Mouse (Mus musculus): ENCODE results near the gene Nfkbil1. TPM values are rescaled to one million over a fixed set of nuclear protein-coding genes. Genes with fewer than 3 reads are reported as not detected.

The Nfkbil1 gene
- polyA plus RNA-seq, 1 experiment from 2014 or later = 16.8 TPM

DNA sequence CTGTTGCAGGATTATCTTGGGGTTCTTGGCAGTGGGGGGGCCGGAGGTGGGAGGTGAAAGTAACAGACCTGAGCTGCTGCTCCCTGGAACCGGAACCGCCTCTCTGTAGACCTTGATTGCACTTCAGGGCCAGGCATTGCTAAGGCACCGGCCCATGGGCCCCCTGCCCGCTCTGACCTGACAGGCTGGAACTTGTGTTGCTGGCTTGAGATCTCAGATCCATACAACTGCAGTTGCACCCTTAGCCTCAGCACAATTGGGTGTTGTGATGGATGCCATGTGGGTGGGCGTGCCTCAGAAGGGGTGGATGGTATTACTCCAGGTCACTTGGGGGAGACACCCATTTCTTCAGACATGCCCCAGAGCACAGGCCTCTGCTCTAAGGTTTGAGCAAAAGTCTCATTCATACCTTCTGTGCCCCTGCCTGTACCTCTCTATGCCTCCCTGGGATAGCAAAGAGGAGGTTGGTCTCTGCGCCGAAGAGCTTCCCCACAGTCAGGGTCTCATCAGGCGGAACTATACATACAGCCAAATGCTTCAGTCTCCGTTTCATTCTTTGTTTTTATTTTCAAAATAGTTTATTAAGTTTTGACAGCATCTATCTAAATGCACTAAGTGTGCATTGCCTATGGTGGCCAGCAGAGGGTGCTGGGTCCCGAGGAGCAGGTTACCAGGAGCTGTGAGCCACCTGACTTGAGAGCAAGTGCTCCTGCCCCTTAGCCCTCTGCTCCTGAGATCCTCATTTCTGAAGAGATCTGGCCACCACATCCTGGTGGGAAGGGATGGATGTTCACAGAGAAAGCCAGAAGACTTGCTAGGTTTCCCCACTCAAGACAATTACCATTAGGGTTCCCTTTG, 18.9 kb upstream of the Nfkbil1 start:
- peak; percentile 68 for DNase-seq (ENCODE audit: low spot score)

- DNase-seq (ENCODE audit: low spot score) = no peak
Observed at GRCm38 (mm10) chr17:35253293-35254093, 17.9 kb upstream of the Nfkbil1 start.

GRCm38 (mm10) chr17:35252619-35253292, 17.2 kb upstream of the Nfkbil1 start:
- DNase-seq (ENCODE audit: low spot score) = no peak

DNA sequence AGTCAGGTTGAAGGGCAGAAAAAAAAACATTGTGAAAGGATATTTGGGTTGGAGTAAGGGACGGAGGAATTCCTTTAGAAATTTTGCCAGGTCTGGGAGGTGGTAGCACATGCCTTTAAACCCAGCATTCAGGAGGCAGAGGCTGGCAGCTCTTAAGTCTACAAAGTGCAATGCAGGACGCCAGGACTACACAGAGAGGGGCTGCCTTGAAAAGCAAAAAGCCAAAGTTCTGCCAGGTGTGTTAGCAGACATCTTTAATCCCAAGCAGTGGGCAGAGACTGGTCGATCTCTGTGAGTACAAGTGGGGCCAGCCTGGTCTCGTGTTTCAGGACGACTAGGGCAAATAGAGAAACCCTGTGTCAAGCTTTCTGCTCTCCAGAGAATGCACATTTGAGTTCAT, 16.4 kb upstream of the Nfkbil1 start:
- no peak for DNase-seq (ENCODE audit: low spot score)

- DNase-seq (ENCODE audit: low spot score) = no peak
Observed at GRCm38 (mm10) chr17:35251162-35251719, 15.6 kb upstream of the Nfkbil1 start.

- DNase-seq (ENCODE audit: low spot score) = no peak
Observed at GRCm38 (mm10) chr17:35250348-35251120, 14.9 kb upstream of the Nfkbil1 start.

DNA sequence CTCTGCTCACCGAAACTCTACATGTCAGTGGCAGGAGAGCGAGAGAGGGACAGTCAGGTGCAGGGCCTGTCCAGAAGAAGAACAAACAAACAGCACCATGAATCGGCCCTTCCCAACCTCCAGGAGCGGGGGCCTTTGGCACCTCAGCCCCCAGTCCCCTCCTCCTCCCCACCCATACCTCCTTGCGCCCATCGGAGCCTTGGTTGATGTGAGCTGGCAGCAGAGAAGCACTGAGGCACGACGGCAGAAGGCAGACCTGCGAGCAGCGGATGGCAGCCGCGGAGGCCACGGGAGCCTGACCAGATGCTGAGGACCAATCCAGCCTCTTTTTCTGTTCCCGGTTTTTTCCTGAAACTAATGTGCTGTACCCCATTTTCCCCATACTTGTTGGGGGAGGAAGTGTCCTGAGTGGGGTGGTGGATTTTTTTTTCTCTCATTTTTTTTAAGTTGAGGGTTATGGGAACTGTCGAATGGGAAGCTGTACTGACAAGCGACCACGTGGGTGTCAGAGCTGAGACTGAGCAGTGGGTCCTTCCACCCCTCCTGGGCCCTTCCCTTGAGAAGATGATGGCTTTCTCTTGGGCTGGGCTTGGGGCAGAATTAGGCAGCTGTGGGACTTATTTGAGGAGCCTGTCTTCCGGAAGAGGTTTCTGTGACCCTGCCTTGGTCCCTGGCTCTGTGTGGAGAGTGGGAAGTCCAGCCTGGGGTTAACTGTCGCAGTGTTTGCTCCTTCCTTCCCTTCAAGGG, 14.0 kb upstream of the Nfkbil1 start:
- no peak for DNase-seq (ENCODE audit: low spot score)

- no peak for DNase-seq (ENCODE audit: low spot score)
Observed at GRCm38 (mm10) chr17:35248986-35249385, 13.4 kb upstream of the Nfkbil1 start.

GRCm38 (mm10) chr17:35247144-35247543, 11.6 kb upstream of the Nfkbil1 start:
- no peak for DNase-seq (ENCODE audit: low spot score)

DNA sequence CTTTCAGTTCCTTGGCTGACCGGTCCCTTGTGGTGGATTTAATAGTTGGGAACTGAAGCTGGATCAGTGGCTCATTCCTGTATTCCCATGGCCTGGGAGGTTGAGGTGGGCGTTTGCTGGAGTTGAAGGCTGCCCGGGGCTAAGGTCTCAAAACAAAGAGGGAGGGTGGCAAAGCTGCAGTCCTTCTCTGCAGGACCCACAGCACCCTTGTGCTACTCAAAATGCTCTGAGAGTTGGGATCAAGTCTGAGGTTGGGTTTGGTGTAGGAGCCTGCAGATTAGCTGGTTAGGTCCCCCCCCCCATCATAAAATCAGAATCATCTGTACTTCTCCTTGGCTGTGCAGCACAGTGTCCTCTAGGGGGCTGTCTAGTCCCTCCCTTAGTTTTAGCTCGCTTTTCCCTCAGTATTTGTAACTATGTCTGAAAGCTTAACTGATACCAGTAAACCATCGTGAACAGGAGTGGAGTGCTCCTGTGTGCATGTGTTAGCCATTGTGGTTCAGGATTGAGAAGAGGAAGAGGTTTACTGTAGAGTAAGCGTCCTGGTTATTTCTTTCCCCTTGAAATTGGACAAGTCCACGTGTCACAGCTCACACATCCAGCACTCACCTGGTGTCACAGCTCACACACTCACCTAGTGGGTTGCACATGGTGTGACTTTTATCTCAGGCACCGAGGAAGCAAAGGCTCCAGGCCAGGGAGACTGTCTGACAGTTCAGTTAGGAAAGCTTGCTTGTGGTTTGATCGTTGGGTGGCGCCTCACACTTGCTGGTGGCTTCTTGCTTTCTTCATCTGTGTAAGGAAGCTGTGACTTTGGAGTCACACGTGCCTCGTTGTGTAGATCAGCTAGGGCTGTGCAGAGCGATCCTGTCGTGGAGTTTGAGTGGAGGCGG, 10.4 kb upstream of the Nfkbil1 start:
- DNase-seq (ENCODE audit: low spot score) = peak; percentile 66

GRCm38 (mm10) chr17:35244999-35245398, 9.4 kb upstream of the Nfkbil1 start:
- no peak for DNase-seq (ENCODE audit: low spot score)

- DNase-seq (ENCODE audit: low spot score) = peak; percentile 43
Observed at GRCm38 (mm10) chr17:35243086-35243485, 7.5 kb upstream of the Nfkbil1 start.

DNA sequence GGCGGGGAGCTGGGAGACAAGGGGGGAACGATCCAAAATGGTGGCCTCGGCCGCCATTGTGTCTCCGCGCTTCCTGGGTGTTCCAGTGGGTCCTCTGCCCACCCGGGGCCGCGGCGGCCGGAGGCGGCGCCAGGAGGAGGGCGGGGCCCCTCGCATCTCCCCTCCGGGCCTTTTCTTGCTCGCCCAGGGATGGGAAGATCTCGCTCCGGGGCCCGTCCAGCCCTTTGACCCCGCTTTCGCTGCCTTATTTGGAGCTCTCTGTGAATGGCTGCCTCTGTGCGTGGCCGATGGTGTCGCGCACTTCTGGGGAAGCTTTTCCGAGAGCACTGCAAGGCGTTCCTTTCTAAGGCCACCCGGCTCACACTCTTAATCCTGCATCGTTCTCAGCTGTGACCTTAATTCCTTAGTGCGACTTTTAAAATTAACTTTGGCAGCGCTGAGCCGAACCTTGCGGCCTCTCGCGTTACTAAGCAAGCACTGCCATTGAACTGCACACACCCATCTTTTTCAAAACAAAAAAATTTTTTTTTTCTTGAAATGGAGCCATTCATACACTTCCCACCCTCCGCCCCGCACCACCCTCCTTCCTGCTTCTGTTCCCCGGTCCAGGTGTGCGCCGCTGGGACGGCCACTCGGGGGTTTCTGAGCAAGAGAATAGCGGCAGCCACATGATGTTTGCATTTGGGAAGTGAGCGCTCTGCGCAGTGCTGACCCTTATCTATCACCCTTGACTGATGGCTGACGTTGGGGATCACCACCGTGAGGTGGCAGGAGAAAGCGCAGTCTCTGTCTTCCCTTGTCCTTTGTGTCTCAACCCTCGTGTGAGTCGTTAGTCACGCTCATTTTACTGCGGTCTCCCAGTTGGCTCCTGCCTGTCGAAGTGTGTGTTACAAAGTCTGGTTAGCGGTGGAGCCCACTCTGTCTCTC, 6.7 kb upstream of the Nfkbil1 start:
- DNase-seq (ENCODE audit: low spot score) = peak; percentile 65

DNA sequence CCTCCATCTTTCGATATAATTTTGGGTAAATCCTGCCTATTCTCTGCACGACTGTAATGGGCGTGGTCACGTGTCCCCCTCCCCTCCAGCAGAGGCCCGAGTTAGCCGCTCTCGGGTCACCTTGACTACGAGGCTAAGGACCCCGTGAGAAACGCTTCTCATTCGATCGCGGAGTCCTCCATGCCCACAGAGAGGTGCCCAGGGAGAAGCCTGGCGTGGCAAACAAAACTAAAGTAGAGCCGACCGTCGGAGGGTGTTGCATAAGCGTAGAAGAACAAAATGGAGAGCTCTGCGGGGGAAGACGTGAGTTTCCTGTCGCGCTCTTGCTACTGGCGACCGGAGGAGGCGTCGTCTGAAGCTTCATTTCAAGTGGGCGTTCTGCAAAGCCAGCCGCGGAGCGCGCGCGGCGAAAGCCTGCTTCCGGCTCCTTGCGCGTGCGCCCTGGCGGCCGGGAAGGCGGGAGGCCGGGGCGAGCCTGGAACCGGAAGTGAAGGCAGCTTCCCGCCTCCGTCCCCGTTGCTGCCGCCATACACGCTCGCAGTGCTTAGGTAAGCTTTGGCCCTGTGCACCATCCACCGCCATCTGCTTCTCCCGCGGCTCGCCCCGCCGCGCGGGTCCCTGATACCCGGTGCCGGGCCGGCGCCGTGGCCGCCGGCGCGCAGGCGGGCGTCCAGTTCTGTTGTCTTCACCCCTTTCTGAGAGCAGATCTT, 5.9 kb upstream of the Nfkbil1 start, which contains the start of gene Ddx39b:
TSS of gene Ddx39b (plus strand) at position 442 of the 710 bp plus-strand sequence.
- peak; percentile 98 for DNase-seq (ENCODE audit: low spot score)

DNA sequence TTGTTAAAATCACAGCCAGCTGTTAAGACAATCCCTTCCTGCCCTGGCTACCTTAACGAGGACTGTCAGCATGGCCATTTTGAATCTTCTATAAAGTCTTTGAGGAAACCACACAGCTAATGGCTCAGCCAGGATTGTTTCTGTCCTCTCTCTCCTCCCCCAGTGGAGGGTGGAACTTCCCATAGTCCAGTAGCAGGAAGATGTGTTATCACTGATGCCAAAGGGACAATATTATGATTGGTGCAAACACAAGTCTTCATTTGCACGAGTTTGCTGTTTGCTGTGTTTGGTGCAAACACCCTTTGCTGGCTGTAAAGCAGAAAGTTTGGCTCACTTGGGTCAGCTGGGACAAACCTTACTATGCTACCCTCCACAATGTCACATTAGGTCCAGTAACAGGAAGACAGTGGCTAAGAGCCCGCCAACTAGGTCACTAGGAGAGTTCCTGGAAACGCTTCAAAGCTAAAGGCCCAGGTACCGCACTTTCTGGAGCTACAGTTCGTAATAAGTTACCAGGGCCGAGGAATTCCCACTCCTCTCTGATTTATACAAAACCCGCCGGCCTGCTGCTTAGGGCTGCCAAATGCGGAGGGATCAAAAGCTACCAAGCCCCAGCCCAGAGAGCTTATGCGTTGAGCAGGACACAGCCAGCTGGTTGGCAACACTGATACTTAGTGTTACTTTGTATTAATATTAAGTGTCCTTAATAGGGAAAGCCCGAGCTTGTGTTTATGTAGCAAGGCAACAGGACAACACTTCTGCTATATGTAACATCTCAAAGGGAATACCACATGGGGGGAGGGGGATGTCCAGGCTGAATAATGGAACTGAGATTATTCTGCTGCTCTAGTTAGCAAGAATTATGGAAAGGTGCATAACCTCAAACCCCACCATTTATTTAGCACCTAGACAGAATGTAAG, 5.1 kb upstream of the Nfkbil1 start:
- no peak for DNase-seq (ENCODE audit: low spot score)

GRCm38 (mm10) chr17:35239700-35240099, 4.1 kb upstream of the Nfkbil1 start:
- no peak for DNase-seq (ENCODE audit: low spot score)

Measured in thymus, postnatal 0 days (tissue).